Mouse (Mus musculus): ENCODE results near the gene Ppp1r3g. TPM values are rescaled to one million over a fixed set of nuclear protein-coding genes. Genes with fewer than 3 reads are reported as not detected.

Gene Ppp1r3g
- polyA plus RNA-seq, 2 experiments: 1.6 to 2.2 TPM

DNA sequence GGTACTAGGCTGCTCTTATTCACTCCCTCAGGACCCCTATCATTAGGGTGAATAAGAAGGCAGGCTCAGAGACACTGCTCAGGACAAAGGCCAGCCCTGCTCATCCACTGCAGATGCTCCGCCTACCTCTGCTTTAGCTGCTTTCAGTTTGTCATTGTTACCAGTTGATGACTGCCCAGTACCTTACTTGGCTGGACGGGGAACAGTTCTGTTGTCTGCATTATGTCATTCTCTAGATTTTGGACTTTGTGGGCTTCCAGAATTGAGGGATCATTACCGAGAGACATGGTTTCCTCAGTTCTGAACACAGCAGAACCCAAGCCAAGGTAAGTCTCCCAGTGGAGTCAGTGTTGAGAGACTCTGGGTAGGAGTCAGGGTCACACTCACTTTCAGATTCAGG is 36.6 kb downstream of the Ppp1r3g start:
- Histone ChIP-seq H3K4me1 (ENCODE audit: control insufficient read depth, insufficient read depth, low read length) (0 out of 2 replicates have a peak, but pooled peaks cover 4% of the 10 kb centered on the region), H3K27ac (replicated peaks; ENCODE audit: low read depth, low read length) (no peak overlapping the region), H3K4me3 (replicated peaks; ENCODE audit: low read length) (no peak overlapping the region), H3K27me3 (ENCODE audit: control insufficient read depth, insufficient read depth, low read length) (no peaks in the 10 kb centered on the region), H3K36me3 (ENCODE audit: control insufficient read depth, insufficient read depth, low read length) (no peaks in the 10 kb centered on the region), H3K4me2 (replicated peaks; ENCODE audit: low read depth, low read length, severe bottlenecking) (no peak overlapping the region), H3K9me3 (ENCODE audit: control insufficient read depth, low read length) (no peaks in the 10 kb centered on the region; the same call in 1 of the 2 replicates), H3K9ac (ENCODE audit: low read depth, low read length, severe bottlenecking) (no peak overlapping the region)
- ATAC-seq (ENCODE audit: low FRiP score, low read depth) (no peak), DNase-seq (ENCODE audit: low spot score) (no peak)
- WGBS: 83% methylated on average over 3 of the region's 3 CpGs
- no peak for TF ChIP-seq POLR2A (IDR thresholded peaks at IDR 0.05; ENCODE audit: borderline replicate concordance, extremely low read depth, insufficient read depth, insufficient read length)

DNA sequence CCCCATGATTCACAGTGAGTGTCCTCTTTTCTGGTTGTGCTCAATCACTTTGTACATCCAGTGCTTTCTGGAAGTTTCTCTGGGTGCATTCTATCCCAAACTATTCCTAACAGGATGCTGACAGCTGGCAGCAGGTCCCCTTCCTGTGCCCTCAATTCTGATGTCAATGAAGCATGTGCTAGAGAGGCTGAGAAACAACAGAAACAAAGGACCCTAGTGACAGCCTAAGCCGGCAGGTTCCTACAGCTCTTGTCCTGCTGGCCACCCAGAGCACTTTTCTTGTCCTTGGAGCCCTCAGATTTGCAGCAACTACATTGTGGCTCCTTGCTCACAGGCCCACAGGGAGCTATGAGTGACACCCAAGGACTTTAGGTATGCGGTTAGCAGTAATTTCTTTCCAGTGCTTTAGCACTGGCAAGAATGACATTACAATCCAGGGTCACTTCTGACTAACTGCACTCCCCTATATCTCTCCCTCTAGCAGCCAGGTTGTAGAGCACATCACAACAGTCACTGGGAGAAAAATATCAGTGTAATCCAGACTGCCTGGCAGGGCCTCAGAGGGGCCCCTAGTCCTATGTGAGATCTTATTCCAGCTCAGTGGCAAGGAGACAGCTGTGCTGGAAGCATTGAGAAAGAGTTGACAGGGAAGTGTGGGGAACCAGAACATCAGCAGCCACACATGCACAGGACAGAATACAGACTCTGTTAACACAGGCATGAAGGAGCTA is 37.2 kb downstream of the Ppp1r3g start:
- no peak for DNase-seq (ENCODE audit: low spot score)
- WGBS: 75% methylated on average over 2 of the region's 2 CpGs
- Histone ChIP-seq H3K9me3 (ENCODE audit: control insufficient read depth, low read length) (no peaks in the 10 kb centered on the region; the same call in 1 of the 2 replicates), H3K36me3 (ENCODE audit: control insufficient read depth, insufficient read depth, low read length) (no peaks in the 10 kb centered on the region), H3K27me3 (ENCODE audit: control insufficient read depth, insufficient read depth, low read length) (no peaks in the 10 kb centered on the region), H3K27ac (replicated peaks; ENCODE audit: low read depth, low read length) (no peak overlapping the region), H3K4me3 (replicated peaks; ENCODE audit: low read length) (no peak overlapping the region), H3K4me1 (ENCODE audit: control insufficient read depth, insufficient read depth, low read length) (0 out of 2 replicates have a peak, but pooled peaks cover 4% of the 10 kb centered on the region), H3K9ac (ENCODE audit: low read depth, low read length, severe bottlenecking) (no peak overlapping the region), H3K4me2 (replicated peaks; ENCODE audit: low read depth, low read length, severe bottlenecking) (no peak overlapping the region)
- ATAC-seq (ENCODE audit: low FRiP score, low read depth): peak; percentile 50; the same call in 1 of the 2 replicates
- TF ChIP-seq POLR2A (IDR thresholded peaks at IDR 0.05; ENCODE audit: borderline replicate concordance, extremely low read depth, insufficient read depth, insufficient read length): no peak

- H3K27me3 ChIP-seq (ENCODE audit: control insufficient read depth, insufficient read depth, low read length): no peaks in the 10 kb centered on the region
- DNase-seq (ENCODE audit: low spot score) (no peak), ATAC-seq (ENCODE audit: low FRiP score, low read depth) (no peak)
- H3K9ac ChIP-seq (ENCODE audit: low read depth, low read length, severe bottlenecking): no peak overlapping the region
- H3K4me1 ChIP-seq (ENCODE audit: control insufficient read depth, insufficient read depth, low read length): 0 out of 2 replicates have a peak, but pooled peaks cover 4% of the 10 kb centered on the region
- no peak overlapping the region for H3K4me3 ChIP-seq (replicated peaks; ENCODE audit: low read length)
- H3K36me3 ChIP-seq (ENCODE audit: control insufficient read depth, insufficient read depth, low read length): no peaks in the 10 kb centered on the region
- WGBS: 88% methylated on average over 4 of the region's 4 CpGs
- TF ChIP-seq POLR2A (IDR thresholded peaks at IDR 0.05; ENCODE audit: borderline replicate concordance, extremely low read depth, insufficient read depth, insufficient read length): no peak
- no peaks in the 10 kb centered on the region; the same call in 1 of the 2 replicates for H3K9me3 ChIP-seq (ENCODE audit: control insufficient read depth, low read length)
- H3K27ac ChIP-seq (replicated peaks; ENCODE audit: low read depth, low read length): no peak overlapping the region
- no peak overlapping the region for H3K4me2 ChIP-seq (replicated peaks; ENCODE audit: low read depth, low read length, severe bottlenecking)
These were observed 39.0 kb downstream of the Ppp1r3g start for GRCm38 (mm10) chr13:35997606-35998005.

DNA sequence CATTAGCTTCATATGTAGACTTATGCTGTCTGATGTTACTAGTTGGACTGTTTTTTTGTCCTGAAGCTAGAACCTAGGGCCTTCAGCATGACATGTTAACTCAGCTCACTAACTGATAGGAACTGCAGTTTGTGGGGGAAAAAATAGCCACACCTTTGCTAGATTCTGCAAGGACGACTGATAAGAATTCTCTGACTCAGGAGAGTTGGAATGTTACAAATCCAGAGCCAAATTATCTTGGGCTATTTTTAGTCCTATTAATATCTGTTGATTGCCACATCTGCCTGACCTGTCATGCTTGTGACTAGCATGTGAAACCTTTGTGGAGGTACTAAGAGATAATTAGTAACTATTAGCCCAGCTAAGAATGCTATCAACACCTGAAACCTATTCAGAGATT is 42.2 kb downstream of the Ppp1r3g start:
- Histone ChIP-seq H3K27ac (replicated peaks; ENCODE audit: low read depth, low read length) (no peak overlapping the region), H3K36me3 (ENCODE audit: control insufficient read depth, insufficient read depth, low read length) (no peaks in the 10 kb centered on the region), H3K27me3 (ENCODE audit: control insufficient read depth, insufficient read depth, low read length) (no peaks in the 10 kb centered on the region), H3K4me3 (replicated peaks; ENCODE audit: low read length) (no peak overlapping the region), H3K9me3 (ENCODE audit: control insufficient read depth, low read length) (no peaks in the 10 kb centered on the region), H3K4me2 (replicated peaks; ENCODE audit: low read depth, low read length, severe bottlenecking) (no peak overlapping the region), H3K4me1 (ENCODE audit: control insufficient read depth, insufficient read depth, low read length) (no peaks in the 10 kb centered on the region), H3K9ac (ENCODE audit: low read depth, low read length, severe bottlenecking) (no peak overlapping the region)
- WGBS: 88% methylated on average over 1 of the region's 1 CpGs
- TF ChIP-seq POLR2A (IDR thresholded peaks at IDR 0.05; ENCODE audit: borderline replicate concordance, extremely low read depth, insufficient read depth, insufficient read length): no peak
- no peak for ATAC-seq (ENCODE audit: low FRiP score, low read depth)
- no peak for DNase-seq (ENCODE audit: low spot score)

- ATAC-seq (ENCODE audit: low FRiP score, low read depth): no peak
- H3K4me3 ChIP-seq (replicated peaks; ENCODE audit: low read length): no peak overlapping the region
- WGBS: 69% methylated on average over 2 of the region's 2 CpGs
- H3K27ac ChIP-seq (replicated peaks; ENCODE audit: low read depth, low read length): no peak overlapping the region
- no peaks in the 10 kb centered on the region for H3K27me3 ChIP-seq (ENCODE audit: control insufficient read depth, insufficient read depth, low read length)
- no peak for DNase-seq (ENCODE audit: low spot score)
- no peak overlapping the region for H3K4me2 ChIP-seq (replicated peaks; ENCODE audit: low read depth, low read length, severe bottlenecking)
- no peaks in the 10 kb centered on the region for H3K4me1 ChIP-seq (ENCODE audit: control insufficient read depth, insufficient read depth, low read length)
- no peaks in the 10 kb centered on the region for H3K36me3 ChIP-seq (ENCODE audit: control insufficient read depth, insufficient read depth, low read length)
- no peak for TF ChIP-seq POLR2A (IDR thresholded peaks at IDR 0.05; ENCODE audit: borderline replicate concordance, extremely low read depth, insufficient read depth, insufficient read length)
- no peak overlapping the region for H3K9ac ChIP-seq (ENCODE audit: low read depth, low read length, severe bottlenecking)
- H3K9me3 ChIP-seq (ENCODE audit: control insufficient read depth, low read length): no peaks in the 10 kb centered on the region
These were observed 51.3 kb downstream of the Ppp1r3g start for GRCm38 (mm10) chr13:36009981-36010380.

All from limb, embryonic 14.5 days (tissue).